Mouse (Mus musculus) hindbrain, postnatal 0 days (tissue): Measurements from ENCODE around the gene Fscb. TPM values are rescaled to one million over a fixed set of nuclear protein-coding genes. Genes with fewer than 3 reads are reported as not detected.

Experiments used
- ATAC-seq: fragments of 200-750 bp; cut with Nextera tagmentation; 2 replicates; pipeline ENCODE4 v1.8.0; 2017; ENCODE audit warnings: mild to moderate bottlenecking, moderate TSS enrichment, moderate library complexity
- DNase-seq: peaks from one replicate; pipeline ENCODE4 v3.0.0-alpha.2; 2015; ENCODE audit warnings: low spot score
- H3K27ac ChIP-seq: fragments of 300-500 bp; sonication (generic); 2 replicates; pipeline ENCODE4 v1.5.1; 2014; ENCODE audit warnings: mild to moderate bottlenecking
- H3K27me3 ChIP-seq: fragments of 300-500 bp; sonication (generic); 2 replicates; pipeline ENCODE4 v1.6.1; 2014; ENCODE audit warnings: low read length, mixed read lengths; ENCODE audit not compliant: insufficient read depth
- H3K36me3 ChIP-seq: fragments of 300-500 bp; sonication (generic); 2 replicates; pipeline ENCODE4 v1.6.1; 2014; ENCODE audit warnings: low read length, mixed read lengths; ENCODE audit not compliant: insufficient read depth
- H3K4me1 ChIP-seq: fragments of 300-500 bp; sonication (generic); 2 replicates; pipeline ENCODE4 v1.6.1; 2014; ENCODE audit warnings: antibody characterized with exemption, low read length, mixed read lengths; ENCODE audit not compliant: insufficient read depth
- H3K4me2 ChIP-seq: fragments of 300-500 bp; sonication (generic); 2 replicates; pipeline ENCODE4 v1.6.1; 2014; ENCODE audit warnings: low read depth, mild to moderate bottlenecking, low read length, moderate library complexity, mixed read lengths
- H3K4me3 ChIP-seq: fragments of 300-500 bp; sonication (generic); 2 replicates; pipeline ENCODE4 v1.5.1; 2014; ENCODE audit warnings: low read length
- H3K9ac ChIP-seq: fragments of 300-500 bp; sonication (generic); replicated peaks from 2 replicates; pipeline ENCODE4 v1.6.1; 2014; ENCODE audit warnings: mild to moderate bottlenecking, low read length, moderate library complexity, mixed read lengths
- H3K9me3 ChIP-seq: fragments of 300-500 bp; sonication (generic); 2 replicates; pipeline ENCODE4 v1.6.1; 2016; ENCODE audit warnings: low read length, mixed read lengths
- CTCF ChIP-seq: IDR thresholded peaks from 2 replicates; pipeline ENCODE4 v1.5.1; 2016; ENCODE audit warnings: antibody characterized with exemption, control low read depth, low read depth
- WGBS: fragments of 180-500 bp; shearing (Covaris S2); extraction: QIAGEN DNeasy Blood & Tissue Kit; methylation state at CpG from one replicate; pipeline ENCODE4 v1.1.7; 2014; 5-methylcytosine and 5-hydroxymethylcytosine counted together
- polyA plus RNA-seq: library from polyadenylated mRNA; unstranded; fragments of >200 nt; fragmentation: Nextera tagmentation; extraction: Ambion mirVana; gene quantifications from 2 replicates; pipeline ENCODE4 v1.2.1, GENCODE M21; 2015
- total RNA-seq: library from RNA; depleted of rRNA; stranded (reverse); fragments of >200 nt; gene quantifications from 2 replicates; pipeline ENCODE4 v1.2.3, GENCODE M21; 2014

Fscb gene
- total and polyA plus RNA-seq, 2 experiments from 2014 or later = not detected

DNA sequence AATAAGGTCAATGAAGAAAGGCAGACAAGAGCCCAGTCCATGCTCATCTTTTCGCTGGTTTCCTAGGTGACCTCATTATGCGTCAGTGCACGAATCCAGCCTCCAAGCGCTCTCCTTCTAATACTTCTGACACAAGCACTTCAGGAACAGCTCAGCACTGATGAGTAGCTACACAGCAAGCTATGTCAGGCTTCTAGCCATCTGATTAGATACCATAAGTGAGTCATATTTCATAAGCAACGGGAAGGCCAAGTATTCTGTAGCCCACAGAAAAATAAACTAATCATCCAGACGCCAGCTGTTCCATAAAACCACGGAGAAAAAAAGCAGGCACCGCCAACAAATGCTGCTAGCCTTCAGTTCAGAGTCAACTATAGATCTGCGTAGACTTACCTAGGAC is 24.6 kb downstream of the Fscb start:
- Histone ChIP-seq H3K36me3 (no peaks in the 10 kb centered on the region), H3K4me3 (no peak overlapping the region), H3K27ac (no peak overlapping the region), H3K9ac (no peak overlapping the region), H3K27me3 (no peaks in the 10 kb centered on the region), H3K4me2 (no peak overlapping the region), H3K9me3 (no peaks in the 10 kb centered on the region), H3K4me1 (no peaks in the 10 kb centered on the region)
- peak; percentile 3 for DNase-seq
- TF ChIP-seq CTCF = no peak
- ATAC-seq = no peak
- whole genome bisulfite sequencing = 63% methylated on average over 9 of the region's 9 CpGs

DNA sequence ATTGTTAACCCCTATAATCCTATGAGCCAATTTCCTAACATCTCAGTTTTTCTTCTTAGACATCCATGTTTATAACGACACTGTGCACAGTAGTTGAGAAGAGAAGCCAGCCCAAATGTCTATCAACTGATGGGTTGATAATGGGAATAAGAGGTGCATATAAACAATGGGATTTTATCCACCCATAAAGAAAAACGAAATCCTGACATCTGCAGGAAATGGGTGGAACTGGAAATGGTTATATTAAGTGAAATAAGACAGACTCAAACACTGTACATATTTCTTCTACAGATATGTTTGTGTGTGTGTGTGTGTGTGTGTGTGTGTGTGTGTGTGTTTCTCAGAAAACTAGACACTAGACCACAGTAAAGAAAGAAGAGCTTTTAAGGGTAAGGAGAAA is 37.8 kb downstream of the Fscb start:
- H3K27me3 ChIP-seq = no peaks in the 10 kb centered on the region
- no peak overlapping the region for H3K4me3 ChIP-seq
- H3K4me2 ChIP-seq = no peak overlapping the region
- peak; percentile 35 for DNase-seq
- no peaks in the 10 kb centered on the region for H3K9me3 ChIP-seq
- no peak overlapping the region for H3K9ac ChIP-seq
- ATAC-seq = no peak; the same call in 1 of the 2 replicates
- TF ChIP-seq CTCF = peak; percentile 37
- no peaks in the 10 kb centered on the region for H3K36me3 ChIP-seq
- H3K27ac ChIP-seq = no peak overlapping the region
- WGBS = 44% methylated on average over 2 of the region's 2 CpGs
- no peaks in the 10 kb centered on the region for H3K4me1 ChIP-seq
